Mouse (Mus musculus) myocyte (in vitro differentiated cells): ENCODE results near the gene Zfp771. TPM values are rescaled to one million over a fixed set of nuclear protein-coding genes. Genes with fewer than 3 reads are reported as not detected.
A peak's percentile ranks its signal among the peaks of the same experiment; 100 is the strongest.

ENCODE experiments used
- H3K27me3 ChIP-seq: one replicate; pipeline ENCODE4 v1.6.1; 2011; ENCODE audit not compliant: control insufficient read depth, insufficient read depth, insufficient read length
- H3K36me3 ChIP-seq: one replicate; pipeline ENCODE4 v1.6.1; 2011; ENCODE audit not compliant: control insufficient read depth, insufficient read depth
- H3K4me2 ChIP-seq: one replicate; pipeline ENCODE4 v1.6.1; 2011; ENCODE audit warnings: low read depth, control low read depth
- H3K4me3 ChIP-seq: one replicate; pipeline ENCODE4 v1.5.1; 2011; ENCODE audit warnings: mild to moderate bottlenecking, control low read depth, moderate library complexity
- H3K79me2 ChIP-seq: one replicate; pipeline ENCODE4 v1.6.1; 2011; ENCODE audit not compliant: control insufficient read depth, insufficient read depth
- H3ac ChIP-seq: one replicate; pipeline ENCODE4 v1.6.1; 2011; ENCODE audit not compliant: control insufficient read depth, insufficient read length
- CEBPB ChIP-seq: IDR thresholded peaks from 2 replicates; pipeline ENCODE4 v1.6.1; 2011; ENCODE audit warnings: mild to moderate bottlenecking, moderate library complexity; ENCODE audit not compliant: poor library complexity, insufficient read depth, severe bottlenecking
- E2F4 ChIP-seq: IDR thresholded peaks from one replicate; pipeline ENCODE4 v1.6.1; 2011; ENCODE audit warnings: mild to moderate bottlenecking, control low read depth, moderate library complexity; ENCODE audit not compliant: insufficient read depth
- MAX ChIP-seq: IDR thresholded peaks from one replicate; pipeline ENCODE4 v1.6.1; 2011; ENCODE audit warnings: low read depth, mild to moderate bottlenecking, control low read depth
- MYOD1 ChIP-seq, 3 experiments: IDR thresholded peaks; one replicate each; pipeline ENCODE4 v1.6.1; 2011; ENCODE audit warnings: control low read depth in 2 of 3, low read depth in 2 of 3, mild to moderate bottlenecking in 2 of 3, moderate library complexity in 1 of 3; ENCODE audit not compliant: insufficient read length in 2 of 3, control insufficient read depth in 1 of 3
- MYOG ChIP-seq, 3 experiments: IDR thresholded peaks; one replicate each; pipeline ENCODE4 v1.6.1; 2011; ENCODE audit warnings: control low read depth in 2 of 3, low read depth in 2 of 3, mild to moderate bottlenecking in 2 of 3; ENCODE audit not compliant: insufficient read length in 2 of 3, control insufficient read depth in 1 of 3, insufficient read depth in 1 of 3
- POLR2A ChIP-seq: IDR thresholded peaks from one replicate; pipeline ENCODE4 v1.6.1; 2011; ENCODE audit warnings: low read depth, mild to moderate bottlenecking, control low read depth, moderate library complexity; ENCODE audit not compliant: insufficient read length
- POLR2AphosphoS2 ChIP-seq: IDR thresholded peaks from one replicate; pipeline ENCODE4 v1.6.1; 2011; ENCODE audit warnings: low read depth, control low read depth; ENCODE audit not compliant: insufficient read length
- REST ChIP-seq: IDR thresholded peaks from one replicate; pipeline ENCODE4 v1.6.1; 2011; ENCODE audit warnings: mild to moderate bottlenecking, control low read depth, moderate library complexity; ENCODE audit not compliant: insufficient read depth, insufficient read length
- SRF ChIP-seq: IDR thresholded peaks from one replicate; pipeline ENCODE4 v1.6.1; 2011; ENCODE audit warnings: low read depth; ENCODE audit not compliant: control insufficient read depth, insufficient read length
- TCF12 ChIP-seq: IDR thresholded peaks from one replicate; pipeline ENCODE4 v1.6.1; 2011; ENCODE audit warnings: mild to moderate bottlenecking, control low read depth; ENCODE audit not compliant: poor library complexity, insufficient read depth, severe bottlenecking
- TCF3 ChIP-seq: IDR thresholded peaks from one replicate; pipeline ENCODE4 v1.6.1; 2011; ENCODE audit warnings: low read depth, control low read depth; ENCODE audit not compliant: insufficient read length
- USF1 ChIP-seq: IDR thresholded peaks from one replicate; pipeline ENCODE4 v1.6.1; 2011; ENCODE audit warnings: low read depth, mild to moderate bottlenecking, control low read depth, moderate library complexity
- polyA plus RNA-seq: library from polyadenylated mRNA; unstranded; fragments of >200 nt; fragmentation: generic; extraction: Trizol; gene quantifications from one replicate; pipeline ENCODE4 v1.2.1, GENCODE M21; 2012; ENCODE audit warnings: missing spikeins

Gene Zfp771
- polyA plus RNA-seq, 1 experiment = 34.9 TPM

- Histone ChIP-seq H3K4me2 (no peak overlapping the region), H3K4me3 (no peak overlapping the region), H3K27me3 (no peaks in the 10 kb centered on the region), H3ac (no peak overlapping the region), H3K79me2 (peaks cover 1% of the 10 kb centered on the region), H3K36me3 (peaks cover 4% of the 10 kb centered on the region)
- no peak for TF ChIP-seq SRF
- TF ChIP-seq POLR2AphosphoS2 = no peak
- TF ChIP-seq MYOD1 (IDR thresholded peaks at IDR 0.05; ENCODE audit: control insufficient read depth in 1 of 3, insufficient read length in 2 of 3, low read depth in 2 of 3) = no peak
- TF ChIP-seq MYOG (IDR thresholded peaks at IDR 0.05; ENCODE audit: control insufficient read depth in 1 of 3, insufficient read depth in 1 of 3, insufficient read length in 2 of 3, low read depth in 2 of 3) = no peak
- TF ChIP-seq TCF12 = no peak
- TF ChIP-seq MAX = no peak
- no peak for TF ChIP-seq REST
- no peak for TF ChIP-seq USF1
- no peak for TF ChIP-seq TCF3
- TF ChIP-seq E2F4 = no peak
- TF ChIP-seq POLR2A = no peak
- no peak for TF ChIP-seq CEBPB
These were observed 18.7 kb upstream of the Zfp771 start for GRCm38 (mm10) chr7:127225147-127225995.

DNA sequence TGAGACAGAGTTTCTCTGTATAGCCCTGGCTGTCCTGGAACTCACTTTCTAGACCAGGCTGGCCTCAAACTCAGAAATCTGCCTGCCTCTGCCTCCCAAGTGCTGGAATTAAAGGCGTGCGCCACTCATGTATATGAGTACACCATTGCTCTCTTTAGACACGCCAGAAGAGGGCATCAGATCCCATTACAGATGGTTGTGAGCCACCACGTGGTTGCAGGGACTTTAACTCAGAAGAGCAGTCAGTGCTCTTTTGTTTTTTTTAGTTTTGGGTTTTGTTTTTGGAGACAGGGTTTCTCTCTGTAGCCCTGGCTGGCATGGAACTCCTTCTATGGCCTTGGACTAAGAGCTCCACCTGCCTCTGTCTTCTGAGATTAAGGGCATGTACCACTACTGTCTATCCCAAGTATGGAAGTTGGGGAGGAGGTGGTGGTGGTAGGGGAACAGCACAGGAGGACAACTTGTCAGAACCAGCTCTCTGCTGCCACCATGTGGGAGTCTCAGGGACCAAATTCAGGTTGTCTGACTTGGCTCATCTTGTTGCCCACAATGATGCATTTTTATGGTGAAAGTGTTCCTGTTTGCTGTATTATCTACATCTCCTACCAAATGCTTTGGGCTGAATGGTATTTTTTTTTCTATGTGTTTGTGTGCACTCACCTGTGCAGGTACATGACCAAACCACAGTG, 15.3 kb upstream of the Zfp771 start:
- TF ChIP-seq POLR2AphosphoS2 (peak; percentile 72), USF1 (peak; percentile 55), POLR2A (no peak)
- peaks cover 31% of the 10 kb centered on the region for H3K79me2 ChIP-seq
- H3K4me3 ChIP-seq = no peak overlapping the region
- H3K4me2 ChIP-seq = no peak overlapping the region
- no peaks in the 10 kb centered on the region for H3K27me3 ChIP-seq
- no peak overlapping the region for H3ac ChIP-seq
- peaks cover 4% of the 10 kb centered on the region for H3K36me3 ChIP-seq

DNA sequence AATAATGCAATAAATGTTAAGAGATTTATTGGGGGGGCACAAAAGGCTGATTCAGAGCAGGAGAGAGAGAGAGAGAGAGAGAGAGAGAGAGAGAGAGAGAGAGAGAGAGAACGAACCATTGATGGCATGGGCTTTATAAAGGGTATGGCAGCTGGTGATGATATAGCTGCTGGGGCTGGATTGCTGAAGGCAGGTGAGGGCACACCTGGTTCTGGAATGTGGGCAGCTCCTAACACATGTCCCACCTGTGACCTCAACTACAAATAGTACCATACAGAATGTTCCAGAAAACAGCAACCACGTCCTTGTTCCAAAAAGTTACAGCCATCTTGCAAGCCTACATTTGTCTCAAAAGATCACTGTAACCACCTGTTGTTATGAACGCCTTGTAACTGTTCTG, 12.7 kb upstream of the Zfp771 start:
- TF ChIP-seq TCF12 = no peak
- peak in 2 of 3 experiments; percentile 23 to 75 for TF ChIP-seq MYOG (IDR thresholded peaks at IDR 0.05; ENCODE audit: control insufficient read depth in 1 of 3, insufficient read depth in 1 of 3, insufficient read length in 2 of 3, low read depth in 2 of 3)
- no peak for TF ChIP-seq E2F4
- TF ChIP-seq CEBPB = no peak
- TF ChIP-seq POLR2AphosphoS2 = no peak
- no peak for TF ChIP-seq POLR2A
- peak; percentile 37 for TF ChIP-seq TCF3
- TF ChIP-seq USF1 = no peak
- TF ChIP-seq MAX = no peak
- no peak for TF ChIP-seq SRF
- TF ChIP-seq REST = no peak
- peak in 1 of 3 experiments; percentile 67 for TF ChIP-seq MYOD1 (IDR thresholded peaks at IDR 0.05; ENCODE audit: control insufficient read depth in 1 of 3, insufficient read length in 2 of 3, low read depth in 2 of 3)
- H3K79me2 ChIP-seq = peaks cover 49% of the 10 kb centered on the region
- peak overlapping the region; percentile 93 for H3K4me2 ChIP-seq
- no peak overlapping the region for H3ac ChIP-seq
- no peaks in the 10 kb centered on the region for H3K27me3 ChIP-seq
- H3K36me3 ChIP-seq = peaks cover 4% of the 10 kb centered on the region
- H3K4me3 ChIP-seq = peak overlapping the region; percentile 91

- Histone ChIP-seq H3K4me2 (peak overlapping the region; percentile 93), H3K27me3 (no peaks in the 10 kb centered on the region), H3K79me2 (peaks cover 49% of the 10 kb centered on the region), H3ac (peak overlapping the region; percentile 32), H3K4me3 (peak overlapping the region; percentile 91), H3K36me3 (peaks cover 7% of the 10 kb centered on the region)
- TF ChIP-seq TCF3 (no peak), CEBPB (no peak), USF1 (no peak), E2F4 (no peak), TCF12 (no peak), MYOD1 (IDR thresholded peaks at IDR 0.05; ENCODE audit: control insufficient read depth in 1 of 3, insufficient read length in 2 of 3, low read depth in 2 of 3) (no peak), MYOG (IDR thresholded peaks at IDR 0.05; ENCODE audit: control insufficient read depth in 1 of 3, insufficient read depth in 1 of 3, insufficient read length in 2 of 3, low read depth in 2 of 3) (no peak), REST (no peak), POLR2A (no peak), MAX (no peak), SRF (no peak), POLR2AphosphoS2 (no peak)
These were observed 12.1 kb upstream of the Zfp771 start for GRCm38 (mm10) chr7:127231826-127232621.
